Mouse (Mus musculus) macrophage (primary cell): ENCODE results near the gene Ankrd54. TPM values are rescaled to one million over a fixed set of nuclear protein-coding genes. Genes with fewer than 3 reads are reported as not detected.

Experiments used
- H3K27ac ChIP-seq: fragments of 350-480 bp; formaldehyde crosslinking; 2 replicates; pipeline ENCODE4 v1.9.0; 2021
- H3K36me3 ChIP-seq: fragments of 350-480 bp; formaldehyde crosslinking; 2 replicates; pipeline ENCODE4 v1.9.0; 2021; ENCODE audit errors: inconsistent target
- H3K4me3 ChIP-seq: fragments of 350-480 bp; formaldehyde crosslinking; 2 replicates; pipeline ENCODE4 v1.9.0; 2021; ENCODE audit errors: inconsistent target
- H3K79me2 ChIP-seq: fragments of 350-480 bp; formaldehyde crosslinking; 2 replicates; pipeline ENCODE4 v1.9.0; 2021; ENCODE audit errors: inconsistent target
- WGBS: methylation state at CpG from one replicate; pipeline ENCODE4 v1.1.7; 2026; ENCODE audit warnings: inconsistent platforms; ENCODE audit not compliant: missing documents; 5-methylcytosine and 5-hydroxymethylcytosine counted together
- polyA plus RNA-seq: library from polyadenylated mRNA; stranded (reverse); fragments of 250-400 nt; gene quantifications from 3 replicates; pipeline ENCODE4 v1.2.4, GENCODE M21; 2018; ENCODE audit warnings: inconsistent platforms

Gene Ankrd54
- polyA plus RNA-seq, 1 experiment from 2014 or later = 3.9 TPM

DNA sequence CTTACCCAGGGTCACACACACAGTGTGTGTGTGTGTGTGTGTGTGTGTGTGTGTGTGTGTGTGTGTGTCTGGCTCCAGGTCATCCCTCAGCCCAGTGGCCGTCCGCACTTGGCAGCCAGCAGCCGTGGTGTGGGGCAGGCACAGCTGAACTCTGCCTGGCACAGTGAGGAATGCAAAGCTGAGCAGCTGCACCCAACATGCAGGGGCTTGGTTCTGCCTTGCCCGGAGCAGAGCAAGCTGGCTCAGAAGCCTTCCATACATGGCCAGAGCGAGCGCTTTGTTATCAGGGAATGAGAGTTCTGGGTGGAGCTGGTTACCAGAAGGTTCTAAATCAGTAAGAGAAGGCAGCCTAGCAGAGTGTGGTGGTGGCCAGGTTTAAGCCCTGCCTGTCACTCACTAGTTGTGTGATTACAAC lies 34.9 kb upstream of the Ankrd54 start:
- 70% methylated on average over 6 of the region's 6 CpGs for WGBS
- no peak overlapping the region for H3K4me3 ChIP-seq
- H3K27ac ChIP-seq = no peak overlapping the region
- peaks cover 20% of the 10 kb centered on the region for H3K36me3 ChIP-seq
- no peaks in the 10 kb centered on the region for H3K79me2 ChIP-seq

DNA sequence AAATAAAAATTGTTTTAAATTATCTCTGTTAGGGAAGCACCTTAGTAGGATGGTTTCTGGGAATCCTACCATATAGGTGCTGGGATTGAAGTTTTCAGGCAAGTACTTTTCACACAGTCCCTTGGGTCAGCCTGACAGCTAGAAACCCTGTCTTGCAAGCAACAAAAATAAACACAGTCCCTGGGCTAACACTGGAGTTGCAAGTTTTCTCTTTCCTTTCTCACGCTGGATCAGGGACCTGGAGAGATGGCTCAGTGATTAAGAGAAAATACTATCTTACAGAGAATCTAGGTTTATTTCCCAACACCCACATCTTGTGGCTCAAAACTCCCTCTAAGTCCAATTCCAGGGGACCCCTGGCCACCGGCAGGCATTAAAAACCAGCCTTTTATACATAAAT lies 34.4 kb upstream of the Ankrd54 start:
- Histone ChIP-seq H3K36me3 (peaks cover 25% of the 10 kb centered on the region), H3K4me3 (no peak overlapping the region), H3K79me2 (no peaks in the 10 kb centered on the region; the same call in 1 of the 2 replicates), H3K27ac (no peak overlapping the region)
- 79% methylated on average over 2 of the region's 2 CpGs for WGBS

- no peak overlapping the region for H3K27ac ChIP-seq
- H3K4me3 ChIP-seq = no peak overlapping the region
- 90% methylated on average over 3 of the region's 3 CpGs for WGBS
- H3K79me2 ChIP-seq = no peaks in the 10 kb centered on the region; the same call in 1 of the 2 replicates
- H3K36me3 ChIP-seq = peaks cover 31% of the 10 kb centered on the region
These were observed 33.9 kb upstream of the Ankrd54 start for GRCm38 (mm10) chr15:79096556-79096955.

DNA sequence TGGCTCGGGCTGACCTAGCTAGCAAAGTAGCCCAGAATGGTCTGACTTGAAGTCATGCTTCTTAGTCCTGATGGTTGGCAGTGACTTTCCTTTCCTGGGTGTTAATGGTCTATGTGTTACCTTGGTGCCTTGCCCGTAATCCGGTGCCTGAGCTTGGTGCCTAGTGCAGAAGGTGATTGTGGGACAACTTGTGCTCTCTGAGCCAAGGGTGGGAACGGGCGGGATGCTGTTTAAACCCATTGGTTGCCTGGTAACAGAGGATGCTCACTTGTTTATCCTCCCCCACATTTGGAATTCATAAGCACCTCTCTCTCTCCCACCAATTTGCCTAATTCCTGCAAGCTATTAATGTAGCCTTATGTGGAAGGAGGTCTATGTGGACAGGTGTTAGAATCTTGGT lies 32.8 kb upstream of the Ankrd54 start:
- no peak overlapping the region for H3K27ac ChIP-seq
- no peaks in the 10 kb centered on the region; the same call in 1 of the 2 replicates for H3K79me2 ChIP-seq
- H3K4me3 ChIP-seq = no peak overlapping the region
- H3K36me3 ChIP-seq = peaks cover 41% of the 10 kb centered on the region
- 100% methylated on average over 3 of the region's 5 CpGs for WGBS

- H3K27ac ChIP-seq = no peak overlapping the region
- H3K36me3 ChIP-seq = peaks cover 59% of the 10 kb centered on the region
- no peaks in the 10 kb centered on the region; the same call in 1 of the 2 replicates for H3K79me2 ChIP-seq
- 88% methylated on average over 7 of the region's 7 CpGs for WGBS
- no peak overlapping the region for H3K4me3 ChIP-seq
These were observed 30.6 kb upstream of the Ankrd54 start for GRCm38 (mm10) chr15:79093083-79093839.

DNA sequence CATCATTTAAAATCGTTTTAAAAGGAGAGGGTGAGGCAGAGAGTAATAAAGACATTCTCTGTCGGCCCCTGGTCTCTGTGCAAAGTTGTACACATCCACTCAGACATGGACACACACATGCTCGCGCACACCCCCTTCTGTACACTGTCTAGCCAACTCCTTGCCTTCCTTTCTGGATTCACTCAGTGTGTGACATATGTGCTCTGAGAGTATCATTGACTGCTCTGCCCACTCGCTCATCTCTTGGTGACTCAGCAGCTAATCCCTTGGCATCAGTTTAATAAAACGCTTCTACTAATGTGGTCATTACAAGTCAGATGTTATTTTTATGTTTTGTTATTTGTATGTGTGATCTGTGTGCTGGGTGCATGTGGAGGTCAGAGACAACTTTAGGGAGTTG lies 29.6 kb upstream of the Ankrd54 start:
- 100% methylated on average over 5 of the region's 6 CpGs for WGBS
- Histone ChIP-seq H3K36me3 (peaks cover 63% of the 10 kb centered on the region), H3K79me2 (no peaks in the 10 kb centered on the region; the same call in 1 of the 2 replicates), H3K27ac (no peak overlapping the region), H3K4me3 (no peak overlapping the region)

GRCm38 (mm10) chr15:79079567-79079966 lies 16.9 kb upstream of the Ankrd54 start:
- 94% methylated on average over 7 of the region's 7 CpGs for WGBS
- Histone ChIP-seq H3K4me3 (no peak overlapping the region), H3K36me3 (peaks cover 77% of the 10 kb centered on the region), H3K27ac (no peak overlapping the region), H3K79me2 (peaks cover 35% of the 10 kb centered on the region)

- peak overlapping the region; percentile 34 for H3K27ac ChIP-seq
- WGBS = 33% methylated on average over 15 of the region's 15 CpGs
- peaks cover 40% of the 10 kb centered on the region for H3K36me3 ChIP-seq
- H3K79me2 ChIP-seq = peaks cover 35% of the 10 kb centered on the region
- H3K4me3 ChIP-seq = peak overlapping the region; percentile 94
These were observed 13.1 kb upstream of the Ankrd54 start for GRCm38 (mm10) chr15:79075658-79076365.

- H3K4me3 ChIP-seq = peak within 1 kb of the TSS; percentile 94
- H3K27ac ChIP-seq = peak within 1 kb of the TSS; percentile 49
- peaks cover 34% of the 10 kb centered on the region for H3K36me3 ChIP-seq
- H3K79me2 ChIP-seq = peaks cover 35% of the 10 kb centered on the region
- under 1% methylated on average over 49 of the region's 49 CpGs for WGBS
These were observed 12.3 kb upstream of the Ankrd54 start, which contains the start of gene Eif3l for GRCm38 (mm10) chr15:79074913-79075532. Gene Eif3l, plus strand, starts transcription at chr15:79075179.

DNA sequence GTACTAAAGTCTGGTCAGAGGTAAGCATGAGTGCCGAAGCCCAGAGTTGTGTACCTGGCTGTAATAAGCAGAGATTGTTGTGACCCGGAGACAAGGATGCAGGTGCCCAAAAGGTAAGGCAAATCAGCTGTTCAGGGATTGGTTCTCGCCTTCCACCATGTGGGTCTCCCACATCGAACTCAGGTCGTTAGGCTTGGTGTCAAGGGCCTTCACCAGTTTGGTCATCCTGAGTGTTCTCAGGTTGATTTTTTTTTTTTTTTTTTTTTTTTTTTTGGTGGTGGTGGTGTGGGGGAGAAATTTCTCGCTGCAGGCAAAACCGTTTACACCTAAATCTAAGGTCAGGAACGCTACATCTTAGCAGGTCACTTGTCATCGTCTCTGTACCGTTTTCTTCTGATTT lies 11.8 kb upstream of the Ankrd54 start:
- Histone ChIP-seq H3K27ac (peak overlapping the region; percentile 49), H3K4me3 (peak overlapping the region; percentile 94)

DNA sequence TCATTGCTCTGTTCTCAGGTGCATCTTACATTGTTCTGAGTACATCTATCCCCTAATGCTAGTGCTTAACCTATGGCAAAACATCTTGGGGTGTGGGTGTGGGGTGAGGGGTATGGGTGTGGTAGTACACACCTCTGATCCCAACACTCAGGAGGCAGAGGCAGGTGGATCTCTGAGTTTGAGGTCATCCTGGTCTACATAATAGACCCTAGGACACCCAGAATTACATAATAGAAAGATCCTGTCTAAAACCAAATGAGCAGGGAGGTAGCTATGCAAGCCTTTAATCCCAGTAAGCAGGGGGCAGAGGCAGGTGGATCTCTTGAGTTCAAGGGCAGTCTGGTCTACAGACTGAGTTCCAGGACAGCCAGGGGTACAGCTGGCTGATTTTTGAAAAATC lies 11.1 kb upstream of the Ankrd54 start:
- no peak overlapping the region for H3K4me3 ChIP-seq
- H3K79me2 ChIP-seq = peaks cover 35% of the 10 kb centered on the region
- no peak overlapping the region for H3K27ac ChIP-seq
- peaks cover 22% of the 10 kb centered on the region for H3K36me3 ChIP-seq

More for the DNA sequence above, 11.8 kb upstream of the Ankrd54 start:
- H3K79me2 ChIP-seq = peaks cover 35% of the 10 kb centered on the region
- H3K36me3 ChIP-seq = peaks cover 28% of the 10 kb centered on the region
- 43% methylated on average over 9 of the region's 10 CpGs for WGBS

DNA sequence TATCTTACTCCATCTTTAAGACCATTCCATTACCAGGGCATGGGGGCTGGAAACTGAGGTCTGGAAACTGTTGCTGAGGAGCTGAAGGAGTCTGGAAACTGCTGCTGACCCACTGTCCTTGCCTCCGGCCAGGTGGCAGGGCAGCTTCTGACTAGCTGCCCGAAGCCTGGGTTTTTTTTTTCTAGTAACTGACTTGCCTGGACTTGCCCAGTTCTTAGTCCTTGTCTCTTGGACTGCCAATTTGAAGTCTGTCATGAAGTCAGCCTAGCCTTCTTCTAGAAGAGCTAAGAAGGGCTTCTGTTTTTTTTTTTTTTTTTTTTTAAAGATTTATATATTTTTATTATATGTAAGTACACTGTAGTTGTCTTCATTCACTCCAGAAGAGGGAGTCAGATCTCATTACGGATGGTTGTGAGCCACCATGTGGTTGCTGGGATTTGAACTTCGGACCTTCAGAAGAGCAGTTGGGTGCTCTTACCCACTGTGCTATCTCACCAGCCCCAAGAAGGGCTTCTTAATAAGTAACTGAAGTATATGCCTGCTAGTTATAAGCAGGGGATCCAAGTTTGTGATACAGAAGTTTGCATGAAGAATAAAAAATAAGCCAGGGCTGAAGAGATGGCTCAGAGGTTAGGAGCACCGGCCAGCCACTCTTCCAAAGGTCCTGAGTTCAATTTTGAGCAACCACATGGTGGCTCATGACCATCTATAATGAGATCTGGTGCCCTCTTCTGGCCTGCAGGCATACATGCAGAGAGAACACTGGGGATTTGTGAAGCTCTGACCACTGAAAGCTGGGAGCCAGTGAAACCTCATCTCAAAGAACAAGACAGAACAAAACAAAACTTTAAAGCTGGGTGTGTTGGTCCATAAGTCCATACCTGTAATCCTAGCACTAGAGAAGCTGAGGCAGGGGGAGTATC lies 8.7 kb upstream of the Ankrd54 start:
- 63% methylated on average over 5 of the region's 5 CpGs for WGBS
- no peak overlapping the region for H3K27ac ChIP-seq
- H3K36me3 ChIP-seq = no peaks in the 10 kb centered on the region
- peaks cover 12% of the 10 kb centered on the region for H3K79me2 ChIP-seq
- H3K4me3 ChIP-seq = no peak overlapping the region

- Histone ChIP-seq H3K27ac (no peak overlapping the region), H3K4me3 (no peak overlapping the region), H3K79me2 (no peaks in the 10 kb centered on the region), H3K36me3 (no peaks in the 10 kb centered on the region)
- 92% methylated on average over 3 of the region's 3 CpGs for WGBS
These were observed 5.7 kb upstream of the Ankrd54 start for GRCm38 (mm10) chr15:79068416-79068815.

GRCm38 (mm10) chr15:79067631-79068030 lies 4.9 kb upstream of the Ankrd54 start:
- WGBS = 85% methylated on average over 3 of the region's 3 CpGs
- no peaks in the 10 kb centered on the region for H3K36me3 ChIP-seq
- no peaks in the 10 kb centered on the region for H3K79me2 ChIP-seq
- no peak overlapping the region for H3K27ac ChIP-seq
- H3K4me3 ChIP-seq = no peak overlapping the region
